Mouse (Mus musculus) testis, adult 2 months (tissue): ENCODE data around the gene Cyp46a1.

Experiments
- CTCF ChIP-seq: fragments of 200-500 bp; IDR thresholded peaks from 2 replicates; pipeline ENCODE4 v1.5.1; 2012; ENCODE audit warnings: low read depth, mild to moderate bottlenecking, inconsistent platforms, low read length, moderate library complexity; ENCODE audit not compliant: control insufficient read depth, insufficient read depth, insufficient replicate concordance
- POLR2A ChIP-seq: fragments of 200-500 bp; IDR thresholded peaks from 2 replicates; pipeline ENCODE4 v1.6.1; 2012; ENCODE audit warnings: low read depth, mild to moderate bottlenecking, inconsistent platforms, low read length, moderate library complexity; ENCODE audit not compliant: control insufficient read depth

GRCm38 (mm10) chr12:108333481-108333882 is 699 bp upstream of the Cyp46a1 start:
- TF ChIP-seq POLR2A = no peak
- TF ChIP-seq CTCF = no peak
